Mouse (Mus musculus): ENCODE results near the gene Gria2.

DNA sequence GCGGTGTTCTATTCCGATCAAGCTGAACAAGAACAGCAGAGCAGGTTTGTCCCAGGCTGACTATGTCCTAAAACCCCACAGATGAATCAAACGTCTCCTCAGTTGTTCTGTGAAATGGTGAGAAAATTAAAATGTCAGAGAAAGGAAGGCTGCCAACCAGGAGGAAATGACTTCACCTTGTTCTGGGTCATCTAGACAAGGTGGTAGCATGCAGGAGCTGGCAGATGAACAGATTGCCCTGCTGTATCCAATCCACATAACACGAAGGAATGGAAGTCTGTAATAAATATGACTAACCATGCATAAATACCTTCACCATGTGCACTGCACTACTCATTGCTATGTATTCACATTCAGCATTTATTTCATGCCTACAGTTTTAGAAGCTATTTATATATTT is 105.1 kb downstream of the Gria2 start:
- TF ChIP-seq CTCF (IDR thresholded peaks at IDR 0.05; ENCODE audit: borderline replicate concordance, insufficient read depth, low read length) (no peak), POLR2A (IDR thresholded peaks at IDR 0.05; ENCODE audit: low read depth, low read length) (no peak)
